Mouse (Mus musculus) liver, adult 2 months (tissue): Measurements from ENCODE around the gene Kcne1. TPM values are rescaled to one million over a fixed set of nuclear protein-coding genes. Genes with fewer than 3 reads are reported as not detected.

Source experiments
- DNase-seq: peaks from one replicate; pipeline ENCODE4 v3.0.0-alpha.2; 2011; ENCODE audit warnings: low read depth, low spot score; ENCODE audit errors: extremely low read depth
- H3K27ac ChIP-seq: fragments of 200-500 bp; replicated peaks from 2 replicates; pipeline ENCODE4 v1.5.1; 2012; ENCODE audit warnings: low read depth, mild to moderate bottlenecking, control low read depth, inconsistent platforms, low read length; ENCODE audit not compliant: insufficient read depth
- H3K27me3 ChIP-seq: fragments of 200-500 bp; 2 replicates; pipeline ENCODE4 v1.6.1; 2012; ENCODE audit warnings: mild to moderate bottlenecking, moderate library complexity, low read length, inconsistent platforms; ENCODE audit not compliant: control insufficient read depth, insufficient read depth
- H3K36me3 ChIP-seq: fragments of 200-500 bp; 2 replicates; pipeline ENCODE4 v1.6.1; 2012; ENCODE audit warnings: low read length, inconsistent platforms; ENCODE audit not compliant: control insufficient read depth, insufficient read depth
- H3K4me1 ChIP-seq: fragments of 200-500 bp; 2 replicates; pipeline ENCODE4 v1.6.1; 2011; ENCODE audit warnings: low read length; ENCODE audit not compliant: control insufficient read depth, insufficient read depth
- H3K4me3 ChIP-seq: fragments of 200-500 bp; 2 replicates; pipeline ENCODE4 v1.5.1; 2011; ENCODE audit warnings: low read depth, mild to moderate bottlenecking, control low read depth, low read length, moderate library complexity; ENCODE audit not compliant: insufficient read depth
- H3K79me2 ChIP-seq: fragments of 200-500 bp; 2 replicates; pipeline ENCODE4 v1.6.1; 2012; ENCODE audit warnings: inconsistent platforms, mild to moderate bottlenecking, low read length, moderate library complexity; ENCODE audit not compliant: control insufficient read depth, insufficient read depth
- H3K9ac ChIP-seq: fragments of 200-500 bp; 2 replicates; pipeline ENCODE4 v1.6.1; 2012; ENCODE audit warnings: low read depth, mild to moderate bottlenecking, control low read depth, inconsistent platforms, low read length
- CTCF ChIP-seq: fragments of 200-500 bp; IDR thresholded peaks from 2 replicates; pipeline ENCODE4 v1.5.1; 2011; ENCODE audit warnings: low read depth, low read length, control low read depth
- POLR2A ChIP-seq: fragments of 200-500 bp; IDR thresholded peaks from 2 replicates; pipeline ENCODE4 v1.6.1; 2011; ENCODE audit warnings: low read length, control low read depth; ENCODE audit not compliant: insufficient read depth; ENCODE audit errors: extremely low read depth
- WGBS: fragments of 180-500 bp; shearing (Covaris S2); methylation state at CpG from one replicate; pipeline ENCODE4 v1.1.7; 2018; 5-methylcytosine and 5-hydroxymethylcytosine counted together
- polyA plus RNA-seq: library from polyadenylated mRNA; depleted of rRNA; stranded (reverse); fragments of >200 nt; gene quantifications from 2 replicates; pipeline ENCODE4 v1.2.3, GENCODE M21; 2012
- total RNA-seq: library from RNA; depleted of rRNA; stranded (reverse); fragments of >200 nt; gene quantifications from 2 replicates; pipeline ENCODE4 v1.2.3, GENCODE M21; 2014

Kcne1 gene
- total and polyA plus RNA-seq, 2 experiments = not detected

DNA sequence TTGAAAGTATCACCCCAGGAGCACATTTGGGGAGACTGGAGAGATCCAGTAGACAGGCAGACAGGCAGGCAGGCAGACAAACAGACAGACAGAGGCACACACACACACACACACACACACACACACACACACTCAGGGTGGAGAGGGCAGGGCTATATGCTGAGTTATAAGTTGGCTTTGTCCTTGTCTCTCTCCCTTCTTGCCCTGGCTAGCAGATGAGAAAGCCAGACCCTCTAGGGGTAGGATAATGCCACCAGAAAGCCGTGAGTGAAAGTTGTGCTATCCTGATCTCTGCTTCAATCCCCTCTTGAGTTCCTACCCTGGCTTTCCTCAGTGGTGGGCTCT lies 34.2 kb downstream of the Kcne1 start:
- WGBS = 60% methylated on average over 1 of the region's 1 CpGs
- no peak for TF ChIP-seq CTCF
- TF ChIP-seq POLR2A = no peak
- Histone ChIP-seq H3K27ac (no peak overlapping the region), H3K36me3 (no peaks in the 10 kb centered on the region), H3K27me3 (no peaks in the 10 kb centered on the region), H3K4me3 (no peak overlapping the region), H3K9ac (no peak overlapping the region), H3K4me1 (no peaks in the 10 kb centered on the region), H3K79me2 (no peaks in the 10 kb centered on the region)
- DNase-seq = no peak

DNA sequence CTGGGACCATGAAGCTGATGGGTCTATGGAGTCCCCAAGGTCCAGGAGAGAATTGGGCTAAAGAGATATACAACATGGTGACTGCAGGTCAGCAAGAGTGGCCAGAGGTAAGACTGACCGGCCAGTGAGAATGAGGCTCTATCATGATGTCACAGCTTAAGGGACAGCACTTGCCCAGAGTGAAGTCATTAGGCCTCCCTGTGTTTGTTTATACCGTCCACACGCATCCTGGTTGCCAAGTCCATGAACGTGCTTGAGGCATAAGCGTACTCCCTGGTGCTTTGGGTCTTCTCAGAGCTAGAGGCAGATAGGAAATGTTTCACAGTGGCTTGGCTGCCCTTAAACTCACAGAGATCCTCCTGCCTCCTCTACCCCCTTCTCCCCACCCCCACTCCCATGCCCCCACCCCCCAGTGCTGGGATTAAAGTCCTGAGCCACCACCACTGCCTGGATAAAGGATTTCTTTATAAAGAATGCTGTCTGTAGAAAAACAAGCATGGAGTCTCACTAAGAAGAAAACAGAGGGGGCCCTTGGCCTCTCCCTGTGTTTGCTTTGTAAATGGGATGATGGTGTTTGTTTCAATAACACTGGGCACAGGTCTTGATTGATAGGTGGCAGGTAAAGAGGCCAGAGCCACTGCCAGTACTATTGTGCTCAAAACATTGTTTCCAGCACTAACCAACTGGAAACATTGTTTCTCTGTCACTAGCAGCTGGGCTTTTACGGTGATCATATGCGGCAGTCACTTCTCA lies 34.8 kb downstream of the Kcne1 start:
- Histone ChIP-seq H3K4me1 (no peaks in the 10 kb centered on the region), H3K36me3 (no peaks in the 10 kb centered on the region), H3K27me3 (no peaks in the 10 kb centered on the region), H3K9ac (no peak overlapping the region), H3K27ac (no peak overlapping the region), H3K79me2 (no peaks in the 10 kb centered on the region), H3K4me3 (no peak overlapping the region)
- WGBS = 65% methylated on average over 7 of the region's 7 CpGs
- TF ChIP-seq CTCF (no peak), POLR2A (no peak)
- no peak for DNase-seq

DNA sequence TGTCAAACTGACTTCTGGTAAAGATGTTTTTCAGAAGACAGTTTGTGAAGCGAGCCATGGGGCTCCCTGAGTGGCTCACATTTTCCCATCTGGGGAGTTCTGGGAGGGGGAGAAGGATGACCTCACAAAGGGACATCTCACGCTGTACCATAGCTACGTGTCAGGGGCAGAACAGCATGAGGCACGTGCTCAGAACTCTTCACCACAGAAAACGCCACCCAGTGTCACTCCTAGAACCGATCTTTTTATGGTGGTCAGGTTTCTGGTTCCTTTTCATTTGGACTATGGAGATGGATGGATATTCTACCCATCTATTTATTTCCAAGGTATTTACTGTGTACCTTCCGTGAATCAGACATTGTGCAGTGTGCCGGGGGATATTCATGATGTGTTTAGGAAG lies 37.9 kb downstream of the Kcne1 start, which contains the start of gene Fam243:
Fam243 (minus strand) TSS at position 101 of the 400 bp plus-strand sequence.
- H3K27me3 ChIP-seq = no peaks in the 10 kb centered on the region
- H3K36me3 ChIP-seq = no peaks in the 10 kb centered on the region
- no peak for DNase-seq
- H3K4me1 ChIP-seq = no peaks in the 10 kb centered on the region
- H3K4me3 ChIP-seq = no peak within 1 kb of the TSS
- H3K79me2 ChIP-seq = no peaks in the 10 kb centered on the region
- TF ChIP-seq POLR2A (no peak), CTCF (no peak)
- no peak within 1 kb of the TSS for H3K27ac ChIP-seq
- H3K9ac ChIP-seq = no peak within 1 kb of the TSS
- WGBS = 92% methylated on average over 8 of the region's 8 CpGs

DNA sequence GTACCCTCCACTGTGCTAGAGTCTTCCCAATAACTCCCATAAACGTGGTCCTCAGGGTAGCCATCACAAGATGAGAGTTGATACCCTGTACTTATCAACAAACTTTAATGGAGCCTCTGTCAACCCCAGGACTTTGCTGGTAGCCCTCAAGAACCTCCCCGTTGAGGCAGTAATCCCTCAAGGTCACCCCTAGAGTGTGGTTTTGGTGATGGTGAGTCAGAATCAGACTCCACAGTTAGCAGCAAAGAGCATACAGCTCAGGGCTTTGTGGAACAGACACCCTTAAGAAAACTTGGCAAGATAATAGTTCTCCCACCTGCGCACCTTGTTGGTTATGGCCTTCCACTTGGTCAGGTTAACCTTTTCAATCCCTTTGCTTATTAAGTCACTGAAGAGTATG lies 38.9 kb downstream of the Kcne1 start:
- Histone ChIP-seq H3K36me3 (no peaks in the 10 kb centered on the region), H3K9ac (no peak overlapping the region), H3K27ac (no peak overlapping the region), H3K79me2 (no peaks in the 10 kb centered on the region), H3K4me1 (no peaks in the 10 kb centered on the region), H3K4me3 (no peak overlapping the region), H3K27me3 (no peaks in the 10 kb centered on the region)
- TF ChIP-seq POLR2A = no peak
- no peak for TF ChIP-seq CTCF
- WGBS = 79% methylated on average over 3 of the region's 3 CpGs
- no peak for DNase-seq

DNA sequence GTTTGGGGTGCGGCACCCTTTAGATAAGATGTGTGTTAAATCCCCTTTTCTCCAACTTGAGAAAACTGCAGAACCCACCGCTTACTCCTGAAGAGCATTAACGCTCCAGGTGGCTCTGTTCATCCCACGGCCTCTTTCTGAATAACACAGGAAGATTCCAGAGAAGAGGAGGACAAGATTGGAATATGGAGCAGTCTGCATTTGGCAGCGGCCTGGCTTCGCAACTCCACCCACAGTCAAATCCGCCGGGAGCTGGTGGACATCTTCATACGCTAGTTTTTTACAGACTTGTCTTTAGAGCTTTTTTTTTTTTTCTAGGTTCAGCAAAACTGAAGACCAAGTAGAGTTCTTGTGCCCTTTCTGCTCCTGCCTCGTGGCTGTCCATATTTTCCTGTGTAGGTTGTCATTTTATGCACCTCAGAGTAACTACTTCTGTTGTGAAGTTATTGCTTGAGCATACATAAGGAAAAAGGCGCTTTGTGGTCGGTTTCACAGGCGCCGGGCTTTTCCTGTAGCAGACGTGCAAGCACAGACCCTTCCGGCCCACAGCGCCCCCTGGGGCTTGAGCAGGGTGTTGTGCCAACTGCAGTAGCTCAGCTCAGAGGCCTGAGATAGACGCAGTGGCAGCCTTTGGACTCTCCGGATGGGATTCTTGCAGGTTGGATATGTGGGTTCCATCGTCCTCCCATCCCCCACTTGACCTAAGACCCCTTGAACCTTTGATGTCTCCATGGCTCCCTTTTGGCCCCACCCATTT lies 39.7 kb downstream of the Kcne1 start:
- Histone ChIP-seq H3K4me1 (no peaks in the 10 kb centered on the region), H3K4me3 (no peak overlapping the region), H3K9ac (no peak overlapping the region), H3K36me3 (no peaks in the 10 kb centered on the region), H3K79me2 (no peaks in the 10 kb centered on the region), H3K27ac (no peak overlapping the region), H3K27me3 (no peaks in the 10 kb centered on the region)
- no peak for TF ChIP-seq POLR2A
- peak; percentile 63 for TF ChIP-seq CTCF
- DNase-seq = no peak
- WGBS = 63% methylated on average over 20 of the region's 20 CpGs
